Mouse (Mus musculus) adrenal gland, postnatal 36 days (tissue): ENCODE measurements around the gene Spata48. TPM values are rescaled to one million over a fixed set of nuclear protein-coding genes. Genes with fewer than 3 reads are reported as not detected.

Experiments used
- DNase-seq, 2 experiments: peaks; one replicate each; pipeline ENCODE4 v3.0.0; 2021; ENCODE audit warnings: mixed read lengths in 1 of 2
- total RNA-seq, 2 experiments: library from RNA; stranded (reverse); gene quantifications; 2 replicates each; pipeline ENCODE4 v1.2.3; 2021

Spata48 gene
- total RNA-seq, 2 experiments from 2014 or later = 0.50 to 1.1 TPM

GRCm38 (mm10) chr11:11536295-11536694 is 74.4 kb downstream of the Spata48 start:
- no peak for DNase-seq

- no peak for DNase-seq
These were observed 84.1 kb downstream of the Spata48 start for GRCm38 (mm10) chr11:11545948-11546347.

- no peak for DNase-seq
These were observed 85.1 kb downstream of the Spata48 start for GRCm38 (mm10) chr11:11546903-11547511.

- no peak for DNase-seq
These were observed 85.8 kb downstream of the Spata48 start for GRCm38 (mm10) chr11:11547597-11548240.

- DNase-seq = no peak
These were observed 93.7 kb downstream of the Spata48 start for GRCm38 (mm10) chr11:11555563-11555962.

GRCm38 (mm10) chr11:11556186-11556585 is 94.3 kb downstream of the Spata48 start:
- DNase-seq = no peak

- DNase-seq = peak; percentile 52 to 68
These were observed 95.5 kb downstream of the Spata48 start for GRCm38 (mm10) chr11:11557173-11557967.

GRCm38 (mm10) chr11:11558662-11559061 is 96.8 kb downstream of the Spata48 start:
- no peak for DNase-seq

GRCm38 (mm10) chr11:11559099-11559686 is 97.3 kb downstream of the Spata48 start:
- DNase-seq = no peak

- no peak for DNase-seq
These were observed 99.2 kb downstream of the Spata48 start for GRCm38 (mm10) chr11:11561118-11561517.

- DNase-seq = no peak
These were observed 102.6 kb downstream of the Spata48 start for GRCm38 (mm10) chr11:11564266-11565044.

Other genes starting within 250 kb of the Spata48 start
- under 1 TPM; 0.36 to 0.53 TPM for gene Zpbp, start 314 bp downstream of the Spata48 start, total RNA-seq
- gene 4930512M02Rik, start 165.7 kb downstream of the Spata48 start, total RNA-seq = not detected
- 1 to 10 TPM; 1.8 to 2.5 TPM for gene Ikzf1, start 222.9 kb downstream of the Spata48 start, total RNA-seq